Mouse (Mus musculus): ENCODE measurements at regions not wholly inside any gene's neighbourhood (a gene's known extent, or its start where the extent isn't known, plus 50 kb on each side); places are given as distances from the start of the nearest gene placed in this dataset.

GRCm38 (mm10) chr2:63347562-63347961 lies 163.5 kb upstream of the Kcnh7 start:
- no peak for DNase-seq
- H3K4me3 ChIP-seq (replicated peaks; ENCODE audit: insufficient read depth, low read depth, low read length) = no peak overlapping the region
- no peak overlapping the region for H3K27ac ChIP-seq (ENCODE audit: insufficient read depth, low read length)
- no peaks in the 10 kb centered on the region for H3K27me3 ChIP-seq (ENCODE audit: control insufficient read depth, insufficient read depth, low read length)
- H3K4me1 ChIP-seq (ENCODE audit: control insufficient read depth, insufficient read depth, low read length) = no peaks in the 10 kb centered on the region
- TF ChIP-seq CTCF (IDR thresholded peaks at IDR 0.05; ENCODE audit: borderline replicate concordance, insufficient read depth, low read depth, low read length) (no peak), POLR2A (IDR thresholded peaks at IDR 0.05; ENCODE audit: borderline replicate concordance, insufficient read depth, low read length) (no peak)
- WGBS = 77% methylated on average over 3 of the region's 3 CpGs

DNA sequence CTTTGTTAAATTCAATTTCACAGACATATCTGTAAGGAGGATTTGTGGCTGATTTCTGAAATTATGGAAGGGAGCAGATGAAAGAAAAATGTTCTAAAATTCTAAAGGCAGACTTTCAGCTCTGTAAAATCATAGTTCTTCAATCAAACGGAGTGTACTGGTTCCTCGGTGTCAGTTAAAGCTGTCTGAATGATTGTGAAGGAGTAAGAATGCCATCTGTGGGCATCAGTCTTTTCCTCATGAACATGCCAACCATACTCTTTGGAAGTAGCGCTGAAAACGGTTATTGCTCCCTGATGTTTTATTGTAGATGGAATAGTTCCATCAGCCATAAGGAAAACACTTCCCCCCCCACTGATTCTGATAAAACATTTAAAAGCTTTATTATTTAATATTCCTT lies 142.7 kb upstream of the Kcnh7 start:
- WGBS = 41% methylated on average over 4 of the region's 4 CpGs
- TF ChIP-seq CTCF (IDR thresholded peaks at IDR 0.05; ENCODE audit: borderline replicate concordance, insufficient read depth, low read depth, low read length) (no peak), POLR2A (IDR thresholded peaks at IDR 0.05; ENCODE audit: borderline replicate concordance, insufficient read depth, low read length) (no peak)
- H3K27me3 ChIP-seq (ENCODE audit: control insufficient read depth, insufficient read depth, low read length) = no peaks in the 10 kb centered on the region
- no peak overlapping the region for H3K4me3 ChIP-seq (replicated peaks; ENCODE audit: insufficient read depth, low read depth, low read length)
- no peak for DNase-seq
- H3K27ac ChIP-seq (ENCODE audit: insufficient read depth, low read length) = no peak overlapping the region
- no peaks in the 10 kb centered on the region for H3K4me1 ChIP-seq (ENCODE audit: control insufficient read depth, insufficient read depth, low read length)

DNA sequence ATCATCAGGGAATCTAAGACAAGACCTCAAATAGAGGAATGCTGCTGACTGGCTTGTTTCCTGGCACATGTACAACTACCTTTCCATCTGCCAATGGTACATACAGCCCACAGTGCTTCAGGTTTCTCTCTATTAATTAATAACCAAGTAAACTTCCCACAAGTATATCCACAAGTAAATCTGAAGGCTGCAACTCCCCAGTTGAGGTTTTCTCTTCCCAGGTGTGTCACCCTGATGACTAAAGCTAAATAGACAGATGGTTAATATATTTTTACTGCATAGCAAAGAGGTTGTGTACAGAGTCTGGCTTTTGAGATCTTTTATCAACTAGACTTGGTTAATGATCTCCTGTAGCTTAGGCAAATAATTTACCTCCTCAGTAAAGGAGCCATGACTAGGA lies 96.8 kb upstream of the Kcnh7 start:
- H3K27ac ChIP-seq (ENCODE audit: insufficient read depth, low read length) = no peak overlapping the region
- H3K4me3 ChIP-seq (replicated peaks; ENCODE audit: insufficient read depth, low read depth, low read length) = no peak overlapping the region
- DNase-seq = no peak
- H3K4me1 ChIP-seq (ENCODE audit: control insufficient read depth, insufficient read depth, low read length) = no peaks in the 10 kb centered on the region
- H3K27me3 ChIP-seq (ENCODE audit: control insufficient read depth, insufficient read depth, low read length) = no peaks in the 10 kb centered on the region
- TF ChIP-seq POLR2A (IDR thresholded peaks at IDR 0.05; ENCODE audit: borderline replicate concordance, insufficient read depth, low read length) (no peak), CTCF (IDR thresholded peaks at IDR 0.05; ENCODE audit: borderline replicate concordance, insufficient read depth, low read depth, low read length) (no peak)

DNA sequence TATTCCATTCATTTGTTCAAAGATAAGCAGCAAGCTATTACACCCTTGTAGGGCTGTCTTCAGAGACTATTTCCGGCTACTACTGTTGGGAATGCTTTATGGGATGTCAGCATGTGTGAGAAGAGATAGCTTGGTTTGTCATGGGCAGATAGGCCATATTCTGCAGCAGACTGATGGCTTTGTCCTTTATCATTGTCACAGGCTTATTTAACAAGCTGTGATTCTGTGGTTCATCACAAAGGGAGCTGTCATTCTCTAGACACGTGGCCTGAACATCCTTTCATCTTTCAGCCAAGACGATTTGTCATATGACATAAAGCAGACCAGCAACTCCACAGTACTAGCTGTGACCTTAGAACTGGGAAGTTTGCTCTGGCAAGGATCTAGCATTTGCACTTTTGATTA lies 89.7 kb upstream of the Kcnh7 start:
- Histone ChIP-seq H3K27ac (ENCODE audit: insufficient read depth, low read length) (no peak overlapping the region), H3K4me1 (ENCODE audit: control insufficient read depth, insufficient read depth, low read length) (no peaks in the 10 kb centered on the region), H3K4me3 (replicated peaks; ENCODE audit: insufficient read depth, low read depth, low read length) (no peak overlapping the region), H3K27me3 (ENCODE audit: control insufficient read depth, insufficient read depth, low read length) (no peaks in the 10 kb centered on the region)
- DNase-seq = no peak
- WGBS = 16% methylated on average over 3 of the region's 3 CpGs
- TF ChIP-seq POLR2A (IDR thresholded peaks at IDR 0.05; ENCODE audit: borderline replicate concordance, insufficient read depth, low read length) (no peak), CTCF (IDR thresholded peaks at IDR 0.05; ENCODE audit: borderline replicate concordance, insufficient read depth, low read depth, low read length) (no peak)

DNA sequence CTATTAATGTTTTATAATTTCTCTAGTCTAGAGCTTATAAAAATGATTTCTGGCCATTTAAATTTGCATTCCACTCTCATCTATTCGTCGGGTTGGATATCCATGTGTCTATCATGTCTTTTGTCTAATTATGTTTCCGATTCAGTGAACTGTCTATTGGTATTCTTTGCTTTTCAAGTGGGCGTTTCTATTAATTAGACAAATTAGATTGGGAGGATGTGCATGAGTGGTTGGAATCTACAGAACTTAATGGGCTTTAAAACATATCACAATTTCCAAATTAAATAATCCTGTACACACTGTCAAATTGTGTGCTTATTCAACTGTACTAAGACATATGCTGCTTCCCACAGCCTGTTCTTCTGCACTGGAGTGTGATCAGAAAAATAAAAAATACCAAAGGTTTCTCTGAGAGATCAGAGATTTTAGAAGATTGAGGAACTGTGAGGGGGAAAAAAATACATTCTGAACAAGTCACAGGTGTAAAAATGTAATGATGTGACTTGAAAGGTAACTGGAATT lies 62.1 kb upstream of the Kcnh7 start:
- WGBS = 34% methylated on average over 4 of the region's 4 CpGs
- no peak for DNase-seq
- TF ChIP-seq POLR2A (IDR thresholded peaks at IDR 0.05; ENCODE audit: borderline replicate concordance, insufficient read depth, low read length) (no peak), CTCF (IDR thresholded peaks at IDR 0.05; ENCODE audit: borderline replicate concordance, insufficient read depth, low read depth, low read length) (no peak)
- no peaks in the 10 kb centered on the region for H3K27me3 ChIP-seq (ENCODE audit: control insufficient read depth, insufficient read depth, low read length)
- H3K4me1 ChIP-seq (ENCODE audit: control insufficient read depth, insufficient read depth, low read length) = no peaks in the 10 kb centered on the region
- H3K4me3 ChIP-seq (replicated peaks; ENCODE audit: insufficient read depth, low read depth, low read length) = no peak overlapping the region
- H3K27ac ChIP-seq (ENCODE audit: insufficient read depth, low read length) = no peak overlapping the region

- H3K4me1 ChIP-seq (ENCODE audit: control insufficient read depth, insufficient read depth, low read length) = no peaks in the 10 kb centered on the region
- no peak overlapping the region for H3K27ac ChIP-seq (ENCODE audit: insufficient read depth, low read length)
- H3K27me3 ChIP-seq (ENCODE audit: control insufficient read depth, insufficient read depth, low read length) = no peaks in the 10 kb centered on the region
- WGBS = 57% methylated on average over 3 of the region's 3 CpGs
- TF ChIP-seq CTCF (IDR thresholded peaks at IDR 0.05; ENCODE audit: borderline replicate concordance, insufficient read depth, low read depth, low read length) (no peak), POLR2A (IDR thresholded peaks at IDR 0.05; ENCODE audit: borderline replicate concordance, insufficient read depth, low read length) (no peak)
- DNase-seq = peak in 1 of 2 experiments; percentile 8
- H3K4me3 ChIP-seq (replicated peaks; ENCODE audit: insufficient read depth, low read depth, low read length) = no peak overlapping the region
Observed at GRCm38 (mm10) chr2:63239326-63239725, 55.2 kb upstream of the Kcnh7 start.
